Mouse (Mus musculus) heart, embryonic 14.5 days (tissue): Measurements from ENCODE around the gene Specc1l. TPM values are rescaled to one million over a fixed set of nuclear protein-coding genes. Genes with fewer than 3 reads are reported as not detected.

Source experiments
- ATAC-seq: fragments of 200-750 bp; cut with Nextera tagmentation; 2 replicates; pipeline ENCODE4 v1.8.0; 2017; ENCODE audit warnings: low read depth, moderate TSS enrichment; ENCODE audit not compliant: insufficient number of reproducible peaks, insufficient read depth, low FRiP score
- H3K27ac ChIP-seq, 2 experiments: fragments of 200-500 bp in 1 of 2; fragments of 300-500 bp in 1 of 2; sonication (generic) in 1 of 2; replicated peaks in 1 of 2; 2 replicates each; pipeline ENCODE4 v1.5.1; 2012 to 2014; ENCODE audit warnings: low read depth in 2 of 2, low read length in 2 of 2, control low read depth in 1 of 2, mild to moderate bottlenecking in 1 of 2, mixed read lengths in 1 of 2; ENCODE audit not compliant: control insufficient read depth in 1 of 2, insufficient read depth in 1 of 2
- H3K27me3 ChIP-seq: fragments of 300-500 bp; sonication (generic); 2 replicates; pipeline ENCODE4 v1.6.1; 2014; ENCODE audit warnings: mild to moderate bottlenecking, low read length, control low read depth; ENCODE audit not compliant: control insufficient read depth, insufficient read depth
- H3K36me3 ChIP-seq: fragments of 300-500 bp; sonication (generic); 2 replicates; pipeline ENCODE4 v1.6.1; 2014; ENCODE audit warnings: mild to moderate bottlenecking, control low read depth, low read length, mixed read lengths; ENCODE audit not compliant: control insufficient read depth, insufficient read depth
- H3K4me1 ChIP-seq, 2 experiments: fragments of 200-500 bp in 1 of 2; fragments of 300-500 bp in 1 of 2; sonication (generic) in 1 of 2; 2 replicates each; pipeline ENCODE4 v1.6.1; 2012 to 2014; ENCODE audit warnings: low read length in 2 of 2, control low read depth in 1 of 2, mixed read lengths in 1 of 2; ENCODE audit not compliant: control insufficient read depth in 2 of 2, insufficient read depth in 2 of 2
- H3K4me2 ChIP-seq: fragments of 300-500 bp; sonication (generic); 2 replicates; pipeline ENCODE4 v1.6.1; 2014; ENCODE audit warnings: mild to moderate bottlenecking, low read length
- H3K4me3 ChIP-seq, 2 experiments: fragments of 200-500 bp in 1 of 2; fragments of 300-500 bp in 1 of 2; sonication (generic) in 1 of 2; 2 replicates each; pipeline ENCODE4 v1.5.1; 2012 to 2014; ENCODE audit warnings: low read length in 2 of 2, mild to moderate bottlenecking in 2 of 2, control low read depth in 1 of 2, low read depth in 1 of 2, moderate library complexity in 1 of 2; ENCODE audit not compliant: control insufficient read depth in 1 of 2, insufficient read depth in 1 of 2
- H3K9ac ChIP-seq: fragments of 300-500 bp; sonication (generic); 2 replicates; pipeline ENCODE4 v1.6.1; 2014; ENCODE audit warnings: mild to moderate bottlenecking, low read length
- H3K9me3 ChIP-seq: fragments of 300-500 bp; sonication (generic); 2 replicates; pipeline ENCODE4 v1.6.1; 2016; ENCODE audit warnings: low read length, control low read depth; ENCODE audit not compliant: control insufficient read depth
- WGBS: fragments of 180-500 bp; shearing (Covaris S2); extraction: QIAGEN DNeasy Blood & Tissue Kit; methylation state at CpG from one replicate; pipeline ENCODE4 v1.1.7; 2014; 5-methylcytosine and 5-hydroxymethylcytosine counted together
- polyA plus RNA-seq: library from polyadenylated mRNA; unstranded; fragments of >200 nt; fragmentation: Nextera tagmentation; extraction: Ambion mirVana; gene quantifications from 2 replicates; pipeline ENCODE4 v1.2.1, GENCODE M21; 2014

Specc1l gene
- polyA plus RNA-seq, 1 experiment from 2014 or later: 16.7 TPM

GRCm38 (mm10) chr10:75324391-75324790 is 112.5 kb downstream of the Specc1l start:
- Histone ChIP-seq H3K4me1 (peaks cover 14 to 22% of the 10 kb centered on the region in 2 experiments), H3K9ac (no peak overlapping the region), H3K4me2 (no peak overlapping the region), H3K27ac (no peak overlapping the region), H3K9me3 (no peaks in the 10 kb centered on the region), H3K27me3 (peaks cover under 1% of the 10 kb centered on the region; the same call in 1 of the 2 replicates), H3K4me3 (no peak overlapping the region), H3K36me3 (no peaks in the 10 kb centered on the region)
- ATAC-seq: no peak
- 80% methylated on average over 10 of the region's 10 CpGs for WGBS

- Histone ChIP-seq H3K27me3 (no peaks in the 10 kb centered on the region), H3K9me3 (no peaks in the 10 kb centered on the region), H3K9ac (no peak overlapping the region), H3K4me2 (no peak overlapping the region), H3K4me3 (no peak overlapping the region), H3K36me3 (no peaks in the 10 kb centered on the region), H3K27ac (no peak overlapping the region), H3K4me1 (peaks cover 14 to 22% of the 10 kb centered on the region in 2 experiments)
- ATAC-seq: no peak
- WGBS: 95% methylated on average over 23 of the region's 23 CpGs
Observed at GRCm38 (mm10) chr10:75325821-75326220, 113.9 kb downstream of the Specc1l start.

GRCm38 (mm10) chr10:75326553-75326952 is 114.7 kb downstream of the Specc1l start:
- Histone ChIP-seq H3K27me3 (no peaks in the 10 kb centered on the region), H3K9ac (peak overlapping the region; percentile 34; the same call in 1 of the 2 replicates), H3K9me3 (no peaks in the 10 kb centered on the region), H3K4me2 (no peak overlapping the region), H3K4me1 (peaks cover 14 to 22% of the 10 kb centered on the region in 2 experiments), H3K27ac (peak overlapping the region in 1 of 2 experiments; percentile 47; a peak in 2 of 4 replicates), H3K4me3 (no peak overlapping the region), H3K36me3 (no peaks in the 10 kb centered on the region)
- WGBS: 64% methylated on average over 3 of the region's 3 CpGs
- ATAC-seq: no peak

DNA sequence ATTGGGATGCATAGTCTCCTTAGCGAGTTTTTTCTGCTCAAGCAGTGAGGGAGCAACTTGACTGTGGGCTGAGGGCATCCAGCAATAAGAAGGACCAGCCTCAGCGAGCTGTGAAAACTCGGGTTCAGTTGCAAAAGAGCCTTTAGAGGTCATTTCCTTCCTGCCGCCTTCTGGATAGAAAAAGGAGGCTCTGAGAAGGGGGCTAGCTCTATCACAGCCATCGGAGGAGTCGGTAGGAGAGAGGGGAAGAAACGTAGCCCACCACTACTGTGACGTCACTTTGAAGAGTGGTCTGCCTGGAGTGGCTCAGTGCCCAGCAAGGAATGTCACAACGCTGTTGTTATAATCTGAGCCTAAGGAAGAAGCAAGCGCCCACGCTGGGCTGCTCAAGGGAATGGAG is 115.2 kb downstream of the Specc1l start:
- Histone ChIP-seq H3K27me3 (no peaks in the 10 kb centered on the region), H3K4me2 (no peak overlapping the region), H3K4me1 (peaks cover 14 to 22% of the 10 kb centered on the region in 2 experiments), H3K4me3 (no peak overlapping the region), H3K9me3 (no peaks in the 10 kb centered on the region), H3K27ac (peak overlapping the region; percentile 47 to 52; a peak in 2 of 4 replicates), H3K36me3 (no peaks in the 10 kb centered on the region), H3K9ac (peak overlapping the region; percentile 34; the same call in 1 of the 2 replicates)
- 63% methylated on average over 11 of the region's 11 CpGs for WGBS
- no peak for ATAC-seq

DNA sequence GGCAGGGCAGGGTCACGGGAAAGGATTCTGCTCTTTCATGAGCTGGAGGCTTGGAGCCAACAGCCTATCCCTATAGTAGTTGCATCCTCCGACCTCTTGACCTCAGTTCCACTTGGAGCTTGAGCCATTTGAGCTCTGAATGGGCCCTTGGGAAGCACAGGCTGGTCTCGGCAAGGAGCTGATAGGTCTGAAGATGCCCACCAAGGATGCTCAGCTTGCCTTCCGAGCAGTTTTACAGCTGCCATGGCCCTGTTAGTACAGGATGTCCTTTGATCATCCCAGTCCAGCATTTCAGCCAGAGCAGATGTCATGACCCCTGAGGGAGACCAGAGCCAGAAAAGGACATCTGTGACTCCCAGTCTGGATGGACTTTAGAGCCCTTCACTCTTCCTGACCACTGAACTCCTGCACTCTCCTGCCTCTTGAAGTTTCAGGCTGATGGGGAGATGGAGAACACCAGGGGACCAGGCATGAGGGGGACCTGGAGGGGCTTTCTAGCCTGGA is 116.4 kb downstream of the Specc1l start:
- no peak for ATAC-seq
- Histone ChIP-seq H3K4me1 (peaks cover 13 to 21% of the 10 kb centered on the region in 2 experiments), H3K27me3 (no peaks in the 10 kb centered on the region), H3K4me2 (no peak overlapping the region), H3K36me3 (0 out of 2 replicates have a peak, but pooled peaks cover under 1% of the 10 kb centered on the region), H3K9ac (no peak overlapping the region), H3K27ac (no peak overlapping the region), H3K9me3 (no peaks in the 10 kb centered on the region), H3K4me3 (no peak overlapping the region)
- 66% methylated on average over 4 of the region's 4 CpGs for WGBS

DNA sequence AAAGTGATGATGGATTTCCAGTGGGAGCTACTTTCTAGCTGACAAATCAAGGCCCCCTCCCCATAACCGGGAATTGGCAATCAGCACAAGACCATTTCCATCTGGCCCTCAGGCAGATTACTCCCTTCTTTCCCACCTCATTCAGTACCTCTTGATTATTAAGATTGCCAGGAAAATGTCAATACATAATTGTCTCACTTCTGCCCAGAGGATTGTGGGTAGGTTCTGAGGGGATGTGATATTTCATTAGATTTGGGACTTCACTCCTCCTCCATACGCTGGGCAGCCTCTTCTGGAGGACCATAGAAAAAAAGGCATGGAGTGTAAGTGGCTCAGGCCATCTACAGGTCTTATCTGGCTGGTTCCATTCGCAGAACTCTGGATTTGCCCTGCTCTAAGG is 120.4 kb downstream of the Specc1l start:
- Histone ChIP-seq H3K4me2 (no peak overlapping the region), H3K36me3 (peaks cover 8% of the 10 kb centered on the region; the same call in 1 of the 2 replicates), H3K27ac (no peak overlapping the region), H3K9me3 (no peaks in the 10 kb centered on the region), H3K27me3 (no peaks in the 10 kb centered on the region), H3K4me3 (no peak overlapping the region), H3K9ac (no peak overlapping the region), H3K4me1 (peaks cover 4 to 5% of the 10 kb centered on the region in 2 experiments)
- ATAC-seq: no peak
- 65% methylated on average over 3 of the region's 3 CpGs for WGBS

DNA sequence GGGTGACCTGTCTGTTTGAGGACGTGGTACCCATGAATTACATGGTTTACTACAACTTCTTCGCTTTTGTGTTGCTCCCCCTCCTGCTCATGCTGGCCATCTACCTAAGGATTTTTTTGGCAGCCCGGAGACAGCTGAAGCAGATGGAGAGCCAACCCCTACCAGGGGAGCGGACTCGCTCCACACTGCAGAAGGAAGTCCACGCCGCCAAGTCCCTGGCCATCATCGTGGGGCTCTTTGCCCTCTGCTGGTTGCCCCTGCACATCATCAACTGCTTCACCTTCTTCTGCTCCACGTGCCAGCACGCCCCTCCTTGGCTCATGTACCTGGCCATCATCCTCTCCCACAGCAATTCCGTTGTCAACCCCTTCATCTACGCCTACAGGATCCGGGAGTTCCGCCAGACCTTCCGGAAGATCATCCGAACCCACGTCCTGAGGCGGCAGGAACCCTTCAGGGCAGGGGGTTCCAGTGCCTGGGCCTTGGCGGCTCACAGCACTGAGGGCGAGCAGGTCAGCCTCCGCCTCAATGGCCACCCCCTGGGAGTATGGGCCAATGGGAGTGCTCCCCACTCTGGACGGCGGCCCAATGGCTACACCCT is 121.4 kb downstream of the Specc1l start:
- Histone ChIP-seq H3K36me3 (peaks cover 8% of the 10 kb centered on the region; the same call in 1 of the 2 replicates), H3K9me3 (no peaks in the 10 kb centered on the region), H3K4me1 (peaks cover 0 to 2% of the 10 kb centered on the region in 2 experiments; a peak in 1 of 4 replicates), H3K4me2 (no peak overlapping the region), H3K27me3 (no peaks in the 10 kb centered on the region), H3K27ac (no peak overlapping the region), H3K9ac (no peak overlapping the region), H3K4me3 (no peak overlapping the region)
- no peak; the same call in 1 of the 2 replicates for ATAC-seq
- 90% methylated on average over 23 of the region's 23 CpGs for WGBS
